Mouse (Mus musculus): ENCODE measurements around the gene 4930523C07Rik. TPM values are rescaled to one million over a fixed set of nuclear protein-coding genes. Genes with fewer than 3 reads are reported as not detected.

Gene 4930523C07Rik
- polyA plus RNA-seq, 1 experiment from 2014 or later: 13.4 TPM

- 74% methylated on average over 2 of the region's 2 CpGs for WGBS
Observed at GRCm38 (mm10) chr1:160108604-160109003, 64.4 kb downstream of the 4930523C07Rik start.

GRCm38 (mm10) chr1:160123957-160124356 lies 79.8 kb downstream of the 4930523C07Rik start:
- Histone ChIP-seq H3K9me3 (ENCODE audit: control insufficient read depth) (no peaks in the 10 kb centered on the region), H3K36me3 (ENCODE audit: control insufficient read depth, insufficient read depth) (no peaks in the 10 kb centered on the region), H3K9ac (ENCODE audit: low read depth, low read length) (no peak overlapping the region), H3K4me2 (replicated peaks; ENCODE audit: low read depth) (no peak overlapping the region), H3K4me3 (ENCODE audit: low read depth, low read length) (no peak overlapping the region), H3K27ac (ENCODE audit: low read depth, low read length) (no peak overlapping the region), H3K4me1 (replicated peaks; ENCODE audit: control insufficient read depth, insufficient read depth, low read length) (peaks cover 4% of the 10 kb centered on the region; the same call in 1 of the 2 replicates), H3K27me3 (replicated peaks; ENCODE audit: control insufficient read depth, insufficient read depth, low read length) (no peaks in the 10 kb centered on the region)
- peak; percentile 57; the same call in 1 of the 2 replicates for ATAC-seq
- 59% methylated on average over 2 of the region's 2 CpGs for WGBS
- TF ChIP-seq CTCF (IDR thresholded peaks at IDR 0.05; ENCODE audit: low read depth): no peak

More at GRCm38 (mm10) chr1:160108604-160109003, 64.4 kb downstream of the 4930523C07Rik start:
- no peak for ATAC-seq
- Histone ChIP-seq H3K9me3 (ENCODE audit: control insufficient read depth) (no peaks in the 10 kb centered on the region), H3K4me3 (ENCODE audit: low read depth, low read length) (no peak overlapping the region), H3K4me1 (replicated peaks; ENCODE audit: control insufficient read depth, insufficient read depth, low read length) (no peaks in the 10 kb centered on the region), H3K4me2 (replicated peaks; ENCODE audit: low read depth) (no peak overlapping the region), H3K27me3 (replicated peaks; ENCODE audit: control insufficient read depth, insufficient read depth, low read length) (no peaks in the 10 kb centered on the region), H3K36me3 (ENCODE audit: control insufficient read depth, insufficient read depth) (no peaks in the 10 kb centered on the region), H3K9ac (ENCODE audit: low read depth, low read length) (no peak overlapping the region), H3K27ac (ENCODE audit: low read depth, low read length) (no peak overlapping the region)
- TF ChIP-seq CTCF (IDR thresholded peaks at IDR 0.05; ENCODE audit: low read depth): no peak

Other genes starting within 250 kb of the 4930523C07Rik start
- gene Tnn, start 109.2 kb downstream of the 4930523C07Rik start, polyA plus RNA-seq (2015; fragmentation: Nextera tagmentation; extraction: Ambion mirVana): 1.9 and 2.0 TPM in 2 replicates
- 226 and 233 TPM in 2 replicates for gene Mrps14, start 150.8 kb downstream of the 4930523C07Rik start, polyA plus RNA-seq (2015; fragmentation: Nextera tagmentation; extraction: Ambion mirVana)
- gene Cacybp, start 168.5 kb downstream of the 4930523C07Rik start, polyA plus RNA-seq (2015; fragmentation: Nextera tagmentation; extraction: Ambion mirVana): 98.0 and 104 TPM in 2 replicates

Data from intestine, postnatal 0 days (tissue).